Mouse (Mus musculus) heart, embryonic 16.5 days (tissue): ENCODE measurements at regions not wholly inside any gene's neighbourhood (a gene's known extent, or its start where the extent isn't known, plus 50 kb on each side); places are given as distances from the start of the nearest gene placed in this dataset.

Experiments used
- ATAC-seq: fragments of 200-750 bp; cut with Nextera tagmentation; replicated peaks from 2 replicates; pipeline ENCODE4 v1.8.0; 2017; ENCODE audit warnings: moderate number of reproducible peaks; ENCODE audit not compliant: insufficient read depth, low FRiP score; ENCODE audit errors: extremely low read depth
- H3K27ac ChIP-seq: fragments of 300-500 bp; sonication (generic); 2 replicates; pipeline ENCODE4 v1.5.1; 2014; ENCODE audit warnings: mild to moderate bottlenecking, low read length, control low read depth, moderate library complexity
- H3K27me3 ChIP-seq: fragments of 300-500 bp; sonication (generic); 2 replicates; pipeline ENCODE4 v1.6.1; 2014; ENCODE audit warnings: low read length, mixed read lengths; ENCODE audit not compliant: control insufficient read depth, insufficient read depth
- H3K36me3 ChIP-seq: fragments of 300-500 bp; sonication (generic); 2 replicates; pipeline ENCODE4 v1.6.1; 2014; ENCODE audit not compliant: control insufficient read depth, insufficient read depth
- H3K4me1 ChIP-seq: fragments of 300-500 bp; sonication (generic); 2 replicates; pipeline ENCODE4 v1.6.1; 2014; ENCODE audit warnings: low read length, mixed read lengths; ENCODE audit not compliant: control insufficient read depth, insufficient read depth
- H3K4me2 ChIP-seq: fragments of 300-500 bp; sonication (generic); 2 replicates; pipeline ENCODE4 v1.6.1; 2014; ENCODE audit warnings: low read depth, mild to moderate bottlenecking, control low read depth, low read length
- H3K4me3 ChIP-seq: fragments of 300-500 bp; sonication (generic); 2 replicates; pipeline ENCODE4 v1.5.1; 2014; ENCODE audit warnings: mild to moderate bottlenecking, control low read depth, low read length
- H3K9ac ChIP-seq: fragments of 300-500 bp; sonication (generic); 2 replicates; pipeline ENCODE4 v1.6.1; 2014; ENCODE audit warnings: low read length, control low read depth
- H3K9me3 ChIP-seq: fragments of 300-500 bp; sonication (generic); replicated peaks from 2 replicates; pipeline ENCODE4 v1.6.1; 2016; ENCODE audit warnings: low read length; ENCODE audit not compliant: control insufficient read depth
- WGBS: fragments of 180-500 bp; shearing (Covaris S2); extraction: QIAGEN DNeasy Blood & Tissue Kit; methylation state at CpG from one replicate; pipeline ENCODE4 v1.1.7; 2014; 5-methylcytosine and 5-hydroxymethylcytosine counted together

- ATAC-seq: no peak
- Histone ChIP-seq H3K4me1 (no peaks in the 10 kb centered on the region), H3K27me3 (no peaks in the 10 kb centered on the region)
These were observed 152.9 kb upstream of the Arhgap24 start for GRCm38 (mm10) chr5:102328197-102328784.

GRCm38 (mm10) chr5:102333894-102334293 is 147.3 kb upstream of the Arhgap24 start:
- no peak for ATAC-seq
- Histone ChIP-seq H3K9ac (no peak overlapping the region), H3K27ac (no peak overlapping the region), H3K27me3 (no peaks in the 10 kb centered on the region), H3K36me3 (no peaks in the 10 kb centered on the region), H3K4me1 (no peaks in the 10 kb centered on the region), H3K9me3 (no peaks in the 10 kb centered on the region), H3K4me2 (no peak overlapping the region), H3K4me3 (no peak overlapping the region)
- 82% methylated on average over 5 of the region's 5 CpGs for WGBS

More at GRCm38 (mm10) chr5:102328197-102328784, 152.9 kb upstream of the Arhgap24 start:
- H3K27ac ChIP-seq: no peak overlapping the region
- no peak overlapping the region for H3K9ac ChIP-seq
- WGBS: 66% methylated on average over 2 of the region's 2 CpGs
- H3K9me3 ChIP-seq: no peaks in the 10 kb centered on the region
- H3K4me2 ChIP-seq: no peak overlapping the region
- H3K36me3 ChIP-seq: no peaks in the 10 kb centered on the region
- H3K4me3 ChIP-seq: no peak overlapping the region

GRCm38 (mm10) chr5:102334442-102335197 is 146.6 kb upstream of the Arhgap24 start:
- no peaks in the 10 kb centered on the region for H3K9me3 ChIP-seq
- no peak overlapping the region for H3K27ac ChIP-seq
- H3K4me1 ChIP-seq: no peaks in the 10 kb centered on the region
- no peak overlapping the region for H3K4me3 ChIP-seq
- H3K36me3 ChIP-seq: no peaks in the 10 kb centered on the region
- 87% methylated on average over 13 of the region's 13 CpGs for WGBS
- no peak overlapping the region for H3K4me2 ChIP-seq
- no peaks in the 10 kb centered on the region for H3K27me3 ChIP-seq
- H3K9ac ChIP-seq: no peak overlapping the region
- no peak for ATAC-seq

- H3K9ac ChIP-seq: no peak overlapping the region
- whole genome bisulfite sequencing: 75% methylated on average over 3 of the region's 3 CpGs
- H3K4me1 ChIP-seq: no peaks in the 10 kb centered on the region
- H3K36me3 ChIP-seq: no peaks in the 10 kb centered on the region
- no peak for ATAC-seq
- H3K27me3 ChIP-seq: no peaks in the 10 kb centered on the region
- H3K27ac ChIP-seq: no peak overlapping the region
- H3K4me3 ChIP-seq: no peak overlapping the region
- no peak overlapping the region for H3K4me2 ChIP-seq
- no peaks in the 10 kb centered on the region for H3K9me3 ChIP-seq
These were observed 114.7 kb upstream of the Arhgap24 start for GRCm38 (mm10) chr5:102366481-102366880.

GRCm38 (mm10) chr5:102373309-102373971 is 107.8 kb upstream of the Arhgap24 start:
- no peaks in the 10 kb centered on the region for H3K9me3 ChIP-seq
- peak; percentile 75 for ATAC-seq
- H3K4me3 ChIP-seq: no peak overlapping the region
- no peaks in the 10 kb centered on the region for H3K27me3 ChIP-seq
- H3K27ac ChIP-seq: no peak overlapping the region
- no peaks in the 10 kb centered on the region for H3K36me3 ChIP-seq
- WGBS: 65% methylated on average over 6 of the region's 6 CpGs
- no peak overlapping the region for H3K9ac ChIP-seq
- no peaks in the 10 kb centered on the region for H3K4me1 ChIP-seq
- H3K4me2 ChIP-seq: no peak overlapping the region

GRCm38 (mm10) chr5:102373972-102374755 is 107.0 kb upstream of the Arhgap24 start:
- H3K4me2 ChIP-seq: no peak overlapping the region
- H3K4me3 ChIP-seq: no peak overlapping the region
- H3K9me3 ChIP-seq: no peaks in the 10 kb centered on the region
- WGBS: 73% methylated on average over 11 of the region's 11 CpGs
- ATAC-seq: no peak
- no peak overlapping the region for H3K9ac ChIP-seq
- no peak overlapping the region for H3K27ac ChIP-seq
- no peaks in the 10 kb centered on the region for H3K36me3 ChIP-seq
- no peaks in the 10 kb centered on the region for H3K27me3 ChIP-seq
- no peaks in the 10 kb centered on the region for H3K4me1 ChIP-seq

- no peaks in the 10 kb centered on the region for H3K4me1 ChIP-seq
- no peaks in the 10 kb centered on the region for H3K27me3 ChIP-seq
- no peaks in the 10 kb centered on the region for H3K36me3 ChIP-seq
- H3K4me2 ChIP-seq: no peak overlapping the region
- H3K27ac ChIP-seq: no peak overlapping the region
- ATAC-seq: no peak
- no peak overlapping the region for H3K4me3 ChIP-seq
- no peaks in the 10 kb centered on the region for H3K9me3 ChIP-seq
- no peak overlapping the region for H3K9ac ChIP-seq
- WGBS: 71% methylated on average over 2 of the region's 2 CpGs
These were observed 105.9 kb upstream of the Arhgap24 start for GRCm38 (mm10) chr5:102375339-102375738.

- Histone ChIP-seq H3K27me3 (no peaks in the 10 kb centered on the region), H3K9ac (no peak overlapping the region), H3K36me3 (no peaks in the 10 kb centered on the region), H3K4me3 (no peak overlapping the region), H3K4me1 (no peaks in the 10 kb centered on the region), H3K9me3 (no peaks in the 10 kb centered on the region), H3K4me2 (no peak overlapping the region), H3K27ac (no peak overlapping the region)
- no peak for ATAC-seq
- WGBS: 75% methylated on average over 3 of the region's 3 CpGs
These were observed 87.2 kb upstream of the Arhgap24 start for GRCm38 (mm10) chr5:102393941-102394340.
